Mouse (Mus musculus) hindbrain, postnatal 0 days (tissue): Measurements from ENCODE around the gene Edem2. TPM values are rescaled to one million over a fixed set of nuclear protein-coding genes. Genes with fewer than 3 reads are reported as not detected.
"Not testable (repeated sequence)": the region's sequence is repeated elsewhere in the genome, so short reads cannot be mapped to it uniquely, and the experiment has no call there.

Experiments
- ATAC-seq: fragments of 200-750 bp; cut with Nextera tagmentation; 2 replicates; pipeline ENCODE4 v1.8.0; 2017; ENCODE audit warnings: mild to moderate bottlenecking, moderate TSS enrichment, moderate library complexity
- DNase-seq: peaks from one replicate; pipeline ENCODE4 v3.0.0-alpha.2; 2015; ENCODE audit warnings: low spot score
- H3K27ac ChIP-seq: fragments of 300-500 bp; sonication (generic); 2 replicates; pipeline ENCODE4 v1.5.1; 2014; ENCODE audit warnings: mild to moderate bottlenecking
- H3K27me3 ChIP-seq: fragments of 300-500 bp; sonication (generic); 2 replicates; pipeline ENCODE4 v1.6.1; 2014; ENCODE audit warnings: low read length, mixed read lengths; ENCODE audit not compliant: insufficient read depth
- H3K36me3 ChIP-seq: fragments of 300-500 bp; sonication (generic); 2 replicates; pipeline ENCODE4 v1.6.1; 2014; ENCODE audit warnings: low read length, mixed read lengths; ENCODE audit not compliant: insufficient read depth
- H3K4me1 ChIP-seq: fragments of 300-500 bp; sonication (generic); 2 replicates; pipeline ENCODE4 v1.6.1; 2014; ENCODE audit warnings: antibody characterized with exemption, low read length, mixed read lengths; ENCODE audit not compliant: insufficient read depth
- H3K4me2 ChIP-seq: fragments of 300-500 bp; sonication (generic); 2 replicates; pipeline ENCODE4 v1.6.1; 2014; ENCODE audit warnings: low read depth, mild to moderate bottlenecking, low read length, moderate library complexity, mixed read lengths
- H3K4me3 ChIP-seq: fragments of 300-500 bp; sonication (generic); 2 replicates; pipeline ENCODE4 v1.5.1; 2014; ENCODE audit warnings: low read length
- H3K9ac ChIP-seq: fragments of 300-500 bp; sonication (generic); replicated peaks from 2 replicates; pipeline ENCODE4 v1.6.1; 2014; ENCODE audit warnings: mild to moderate bottlenecking, low read length, moderate library complexity, mixed read lengths
- H3K9me3 ChIP-seq: fragments of 300-500 bp; sonication (generic); 2 replicates; pipeline ENCODE4 v1.6.1; 2016; ENCODE audit warnings: low read length, mixed read lengths
- CTCF ChIP-seq: IDR thresholded peaks from 2 replicates; pipeline ENCODE4 v1.5.1; 2016; ENCODE audit warnings: antibody characterized with exemption, control low read depth, low read depth
- WGBS: fragments of 180-500 bp; shearing (Covaris S2); extraction: QIAGEN DNeasy Blood & Tissue Kit; methylation state at CpG from one replicate; pipeline ENCODE4 v1.1.7; 2014; 5-methylcytosine and 5-hydroxymethylcytosine counted together
- polyA plus RNA-seq: library from polyadenylated mRNA; unstranded; fragments of >200 nt; fragmentation: Nextera tagmentation; extraction: Ambion mirVana; gene quantifications from 2 replicates; pipeline ENCODE4 v1.2.1, GENCODE M21; 2015
- total RNA-seq: library from RNA; depleted of rRNA; stranded (reverse); fragments of >200 nt; gene quantifications from 2 replicates; pipeline ENCODE4 v1.2.3, GENCODE M21; 2014

The Edem2 gene
- total and polyA plus RNA-seq, 2 experiments from 2014 or later, result 27.9 to 40.7 TPM

GRCm38 (mm10) chr2:155736936-155737335 lies 7.7 kb upstream of the Edem2 start:
- ATAC-seq, result no peak
- no peak overlapping the region for H3K4me2 ChIP-seq
- no peak for TF ChIP-seq CTCF

DNA sequence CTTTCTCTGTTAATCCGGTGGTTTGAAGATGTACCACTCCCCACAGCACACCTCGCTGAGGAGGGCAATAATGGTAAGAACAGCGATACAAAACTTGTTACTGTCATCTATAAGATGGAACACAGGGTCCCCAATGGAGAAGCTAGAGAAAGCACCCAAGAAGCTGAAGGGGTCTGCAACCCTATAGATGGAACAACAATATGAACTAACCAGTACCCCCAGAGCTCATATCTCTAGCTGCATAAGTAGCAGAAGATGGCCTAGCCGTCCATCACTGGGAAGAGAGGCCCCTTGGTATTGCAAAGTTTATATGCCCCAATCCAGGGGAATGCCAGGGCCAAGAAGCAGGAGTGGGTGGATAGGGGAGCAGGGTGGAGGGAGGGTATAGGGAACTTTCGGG lies 6.5 kb upstream of the Edem2 start, which contains the start of gene Gm17581:
Gene Gm17581, minus strand, starts transcription at position 101 of the 400 bp plus-strand sequence.
- not testable (repeated sequence) for H3K4me2 ChIP-seq, ATAC-seq
- 91% methylated on average over 5 of the region's 5 CpGs for WGBS

More at GRCm38 (mm10) chr2:155736936-155737335, 7.7 kb upstream of the Edem2 start:
- Histone ChIP-seq H3K27ac (no peak overlapping the region), H3K9ac (no peak overlapping the region), H3K4me1 (no peaks in the 10 kb centered on the region), H3K4me3 (no peak overlapping the region), H3K36me3 (no peaks in the 10 kb centered on the region), H3K27me3 (no peaks in the 10 kb centered on the region), H3K9me3 (no peaks in the 10 kb centered on the region)
- WGBS, result 84% methylated on average over 6 of the region's 6 CpGs
- DNase-seq, result no peak

DNA sequence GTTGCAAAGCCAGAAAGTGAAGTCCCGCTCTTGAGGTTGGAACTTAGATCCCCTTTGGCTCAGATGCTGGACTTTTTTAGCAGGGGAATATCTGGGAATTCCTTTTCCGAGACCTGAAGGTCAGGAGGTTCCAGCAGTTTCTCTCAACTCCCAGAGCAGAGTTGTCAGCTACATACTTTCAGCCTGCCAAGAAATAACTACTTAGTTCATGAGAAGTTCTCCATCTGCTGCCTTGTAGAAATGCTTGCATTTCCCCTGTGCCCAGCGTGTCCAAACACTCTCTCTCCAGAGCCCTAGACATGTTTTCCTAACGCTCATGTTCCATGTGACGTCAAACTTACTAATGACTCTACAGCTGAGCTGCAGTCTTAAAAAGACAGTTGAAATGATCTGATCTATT lies 5.8 kb upstream of the Edem2 start:
- DNase-seq (no peak), ATAC-seq (no peak)
- Histone ChIP-seq H3K9me3 (no peaks in the 10 kb centered on the region), H3K36me3 (no peaks in the 10 kb centered on the region), H3K4me1 (no peaks in the 10 kb centered on the region), H3K27me3 (no peaks in the 10 kb centered on the region), H3K27ac (no peak overlapping the region), H3K4me2 (no peak overlapping the region), H3K9ac (no peak overlapping the region), H3K4me3 (no peak overlapping the region)
- TF ChIP-seq CTCF, result no peak
- WGBS, result 76% methylated on average over 5 of the region's 5 CpGs

More for the DNA sequence above, 6.5 kb upstream of the Edem2 start, which contains the start of gene Gm17581:
- H3K9ac ChIP-seq, H3K4me3 ChIP-seq, H3K27me3 ChIP-seq, H3K27ac ChIP-seq, DNase-seq, H3K9me3 ChIP-seq, H3K4me1 ChIP-seq, H3K36me3 ChIP-seq: not testable (repeated sequence)

GRCm38 (mm10) chr2:155728742-155729141 lies 533 bp downstream of the Edem2 start:
- H3K27ac ChIP-seq, result peak overlapping the region; percentile 48; the same call in 1 of the 2 replicates
- H3K9ac ChIP-seq, result peak overlapping the region; percentile 82

DNA sequence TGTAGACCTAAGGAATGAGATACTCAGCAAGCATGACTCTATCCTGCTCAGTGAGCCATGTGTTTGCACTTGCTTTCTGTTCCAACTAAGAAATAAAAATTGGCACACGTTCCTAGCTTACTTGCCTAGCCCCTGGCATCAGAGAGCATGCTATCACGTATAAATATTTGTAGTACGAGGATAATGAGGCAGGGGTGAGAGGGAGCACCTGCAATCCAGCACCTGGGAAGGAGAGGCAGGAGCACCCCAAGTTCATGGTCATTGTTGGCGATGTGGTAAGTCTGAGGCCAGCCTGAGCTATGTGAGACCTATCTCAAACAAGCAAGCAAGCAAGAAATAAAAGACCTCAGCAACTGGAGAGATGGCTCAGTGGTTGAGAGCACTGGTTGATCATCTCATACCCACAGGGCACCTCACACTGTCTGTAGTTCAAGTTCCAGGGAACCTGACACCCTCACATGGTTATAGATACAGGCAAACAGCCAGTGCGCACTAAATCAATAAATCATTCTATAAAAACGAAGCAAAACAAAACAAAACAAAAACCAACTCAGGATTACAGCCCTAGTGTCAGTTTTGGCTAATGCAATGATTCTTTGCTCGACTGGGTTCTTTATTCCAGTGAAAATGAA lies 1.4 kb downstream of the Edem2 start:
- no peaks in the 10 kb centered on the region for H3K4me1 ChIP-seq
- H3K36me3 ChIP-seq, result 0 out of 2 replicates have a peak, but pooled peaks cover under 1% of the 10 kb centered on the region
- no peaks in the 10 kb centered on the region for H3K9me3 ChIP-seq
- no peak overlapping the region for H3K27ac ChIP-seq
- no peak overlapping the region for H3K4me2 ChIP-seq
- DNase-seq (no peak), ATAC-seq (no peak)
- no peak overlapping the region for H3K9ac ChIP-seq
- TF ChIP-seq CTCF, result no peak
- no peaks in the 10 kb centered on the region for H3K27me3 ChIP-seq
- WGBS, result 82% methylated on average over 7 of the region's 7 CpGs
- no peak overlapping the region for H3K4me3 ChIP-seq

More at GRCm38 (mm10) chr2:155728742-155729141, 533 bp downstream of the Edem2 start:
- Histone ChIP-seq H3K9me3 (no peaks in the 10 kb centered on the region), H3K27me3 (no peaks in the 10 kb centered on the region), H3K4me3 (peak overlapping the region; percentile 88), H3K4me1 (no peaks in the 10 kb centered on the region), H3K36me3 (no peaks in the 10 kb centered on the region), H3K4me2 (peak overlapping the region; percentile 93)
- no peak for DNase-seq
- ATAC-seq, result 0 out of 2 replicates have a peak, but pooled peaks have one; percentile 16
- no peak for TF ChIP-seq CTCF
- 6% methylated on average over 15 of the region's 15 CpGs for WGBS

DNA sequence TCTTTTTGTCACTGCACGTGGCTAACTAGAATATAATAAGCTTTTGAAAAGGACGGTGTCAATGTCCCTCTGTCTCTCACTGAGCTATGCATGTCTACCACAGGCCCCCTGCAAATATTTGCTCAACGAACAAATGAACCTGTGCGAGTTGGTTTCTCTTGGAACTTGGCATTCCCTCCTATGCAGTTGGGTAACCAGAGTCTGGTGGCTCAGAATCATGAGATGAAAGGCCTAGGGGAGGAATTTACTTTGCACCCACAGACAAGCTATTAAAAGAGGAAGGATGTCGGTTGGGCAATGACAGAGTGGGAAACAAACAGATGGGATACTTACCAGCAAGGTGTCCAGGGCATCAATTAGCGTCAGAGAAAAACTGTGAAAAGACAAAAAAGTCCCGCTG lies 3.0 kb downstream of the Edem2 start:
- Histone ChIP-seq H3K27ac (no peak overlapping the region), H3K9ac (no peak overlapping the region), H3K4me1 (no peaks in the 10 kb centered on the region), H3K4me2 (no peak overlapping the region), H3K4me3 (no peak overlapping the region), H3K36me3 (0 out of 2 replicates have a peak, but pooled peaks cover 4% of the 10 kb centered on the region), H3K9me3 (no peaks in the 10 kb centered on the region), H3K27me3 (no peaks in the 10 kb centered on the region)
- no peak for TF ChIP-seq CTCF
- no peak for DNase-seq
- no peak for ATAC-seq
- 82% methylated on average over 7 of the region's 7 CpGs for WGBS

DNA sequence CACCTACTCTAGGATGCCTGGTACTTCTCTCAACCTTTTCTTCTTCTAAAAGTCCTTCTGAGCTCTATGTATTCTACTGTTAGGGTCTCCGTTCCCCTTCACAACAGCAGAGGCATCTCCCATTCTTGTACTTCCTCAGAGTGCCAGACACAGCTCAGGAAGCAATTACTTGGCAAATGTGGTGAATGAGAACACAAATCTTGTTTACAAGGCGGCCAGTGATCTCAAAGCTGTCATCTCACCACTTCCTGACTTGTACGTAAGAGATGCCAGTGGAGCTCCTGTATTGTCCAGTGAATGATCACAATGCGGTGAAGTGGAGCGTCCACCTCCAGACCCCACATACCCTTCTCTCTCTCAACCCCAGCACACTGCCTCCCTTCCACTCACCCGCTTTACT lies 4.7 kb downstream of the Edem2 start:
- DNase-seq, result no peak
- Histone ChIP-seq H3K27ac (no peak overlapping the region), H3K9ac (no peak overlapping the region), H3K36me3 (0 out of 2 replicates have a peak, but pooled peaks cover 4% of the 10 kb centered on the region), H3K4me1 (no peaks in the 10 kb centered on the region), H3K4me2 (no peak overlapping the region), H3K27me3 (no peaks in the 10 kb centered on the region), H3K4me3 (no peak overlapping the region), H3K9me3 (no peaks in the 10 kb centered on the region)
- no peak for ATAC-seq
- TF ChIP-seq CTCF, result no peak
- WGBS, result 82% methylated on average over 6 of the region's 6 CpGs
